Mouse (Mus musculus) limb, embryonic 12.5 days (tissue): ENCODE measurements around the gene D8Ertd738e. TPM values are rescaled to one million over a fixed set of nuclear protein-coding genes. Genes with fewer than 3 reads are reported as not detected.

Experiments
- ATAC-seq: fragments of 200-750 bp; cut with Nextera tagmentation; 2 replicates; pipeline ENCODE4 v1.8.0; 2017; ENCODE audit warnings: low read depth, moderate TSS enrichment; ENCODE audit not compliant: insufficient number of reproducible peaks, insufficient read depth, low FRiP score, low TSS enrichment
- H3K27ac ChIP-seq: fragments of 300-500 bp; sonication (generic); 2 replicates; pipeline ENCODE4 v1.5.1; 2016; ENCODE audit warnings: mild to moderate bottlenecking, moderate library complexity
- H3K27me3 ChIP-seq: fragments of 300-500 bp; sonication (generic); 2 replicates; pipeline ENCODE4 v1.6.1; 2016; ENCODE audit warnings: mild to moderate bottlenecking, moderate library complexity
- H3K36me3 ChIP-seq: fragments of 300-500 bp; sonication (generic); 2 replicates; pipeline ENCODE4 v1.6.1; 2016; ENCODE audit warnings: mild to moderate bottlenecking, moderate library complexity
- H3K4me1 ChIP-seq: fragments of 300-500 bp; sonication (generic); replicated peaks from 2 replicates; pipeline ENCODE4 v1.6.1; 2016
- H3K4me2 ChIP-seq: fragments of 300-500 bp; sonication (generic); 2 replicates; pipeline ENCODE4 v1.6.1; 2016; ENCODE audit warnings: mild to moderate bottlenecking, moderate library complexity
- H3K4me3 ChIP-seq: fragments of 300-500 bp; sonication (generic); replicated peaks from 2 replicates; pipeline ENCODE4 v1.5.1; 2016; ENCODE audit warnings: mild to moderate bottlenecking
- H3K9ac ChIP-seq: fragments of 300-500 bp; sonication (generic); replicated peaks from 2 replicates; pipeline ENCODE4 v1.6.1; 2016; ENCODE audit warnings: mild to moderate bottlenecking, moderate library complexity
- H3K9me3 ChIP-seq: fragments of 300-500 bp; sonication (generic); 2 replicates; pipeline ENCODE4 v1.6.1; 2016; ENCODE audit warnings: mild to moderate bottlenecking, moderate library complexity
- WGBS: fragments of 180-500 bp; shearing (Covaris S2); methylation state at CpG from one replicate; pipeline ENCODE4 v1.1.7; 2016; 5-methylcytosine and 5-hydroxymethylcytosine counted together
- polyA plus RNA-seq: library from polyadenylated mRNA; unstranded; fragments of >200 nt; fragmentation: Nextera tagmentation; extraction: Ambion mirVana; gene quantifications from 2 replicates; pipeline ENCODE4 v1.2.1, GENCODE M21; 2016

Gene D8Ertd738e
- polyA plus RNA-seq, 1 experiment from 2014 or later, result 338 TPM

DNA sequence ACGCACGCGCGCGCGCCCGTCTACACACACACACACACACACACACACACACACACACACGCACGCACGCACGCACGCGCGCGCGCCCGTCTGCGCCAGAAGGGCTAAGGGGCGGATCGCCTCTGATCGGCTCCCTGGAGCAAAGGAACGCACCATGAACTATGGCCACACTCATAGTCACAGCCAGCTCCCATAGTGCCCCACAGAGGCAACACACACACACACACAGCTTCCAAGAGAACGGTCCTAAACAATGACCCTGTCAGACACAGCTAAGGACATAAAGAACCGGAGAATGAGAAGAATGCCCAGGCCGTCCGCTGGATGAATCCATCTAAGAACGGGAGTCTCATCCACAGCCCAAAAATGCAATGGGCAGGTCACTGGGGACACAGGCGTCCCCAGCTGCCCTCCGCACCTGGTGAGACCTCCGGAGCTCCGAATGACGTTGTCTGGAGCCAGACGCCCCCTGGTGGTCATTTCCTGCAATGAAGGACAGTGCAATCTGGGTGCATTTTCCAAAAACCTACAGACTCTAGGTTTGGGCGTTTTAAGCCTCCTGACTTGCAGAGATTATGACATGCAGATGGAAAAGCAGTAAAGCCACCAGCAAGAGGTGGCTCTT, 39.2 kb downstream of the D8Ertd738e start:
- no peaks in the 10 kb centered on the region for H3K9me3 ChIP-seq
- peaks cover 89% of the 10 kb centered on the region for H3K36me3 ChIP-seq
- ATAC-seq, result peak; percentile 54
- WGBS, result 60% methylated on average over 28 of the region's 34 CpGs
- no peak overlapping the region for H3K4me2 ChIP-seq
- H3K4me3 ChIP-seq, result no peak overlapping the region
- 0 out of 2 replicates have a peak overlapping the region, but pooled peaks have one; percentile 9 for H3K27ac ChIP-seq
- no peak overlapping the region for H3K9ac ChIP-seq
- H3K27me3 ChIP-seq, result no peaks in the 10 kb centered on the region
- peaks cover 18% of the 10 kb centered on the region for H3K4me1 ChIP-seq

DNA sequence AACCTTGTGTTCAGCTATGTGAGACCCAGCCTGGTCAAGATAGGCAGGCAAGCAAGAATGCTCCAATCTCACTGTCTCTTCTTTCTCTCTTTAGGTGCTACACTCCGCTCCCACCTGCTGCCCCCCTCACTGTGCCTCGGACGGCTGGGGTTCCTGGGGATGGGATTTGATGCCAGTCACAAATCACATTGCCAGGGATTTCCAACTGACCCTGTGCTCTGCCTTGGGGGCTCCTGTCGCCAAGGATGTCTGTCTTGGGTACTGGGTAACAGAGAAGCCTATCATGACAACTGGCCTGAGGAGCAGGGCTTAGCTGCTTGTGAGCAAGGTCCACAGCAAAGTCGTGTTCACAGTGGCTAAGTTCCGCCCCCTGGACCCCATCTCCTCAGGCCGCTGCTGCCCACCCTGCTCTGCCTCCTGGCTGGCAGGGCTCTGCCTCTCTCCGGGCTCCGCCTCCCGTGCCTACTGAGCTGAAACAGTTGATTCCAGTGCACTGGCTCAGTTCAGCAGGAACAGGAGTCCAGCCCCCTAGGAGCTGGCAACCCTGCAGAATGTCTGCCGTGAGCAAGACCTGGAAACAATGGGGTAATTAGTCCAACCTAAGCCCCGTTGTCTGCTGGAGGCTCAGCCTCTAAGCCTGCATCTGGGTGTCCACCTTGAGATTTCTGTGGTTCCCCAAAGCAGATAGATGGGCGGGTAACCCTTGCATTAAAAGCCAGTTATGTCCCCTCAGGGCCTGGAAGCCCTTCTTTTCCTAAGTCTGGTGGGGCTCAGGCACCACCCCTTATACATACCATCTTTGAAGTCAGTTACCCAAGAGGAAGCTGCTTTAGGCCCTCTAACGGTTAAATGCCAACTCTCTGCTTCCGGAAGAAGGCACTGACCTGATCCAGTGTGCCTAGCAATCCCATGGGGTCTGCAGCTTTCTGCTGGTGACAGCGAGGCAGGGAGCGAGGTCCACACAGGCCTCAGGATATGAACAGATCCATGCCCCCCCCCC, 40.8 kb downstream of the D8Ertd738e start:
- ATAC-seq, result no peak
- Histone ChIP-seq H3K27ac (peak overlapping the region; percentile 75; the same call in 1 of the 2 replicates), H3K4me3 (no peak overlapping the region), H3K4me2 (no peak overlapping the region), H3K27me3 (no peaks in the 10 kb centered on the region), H3K9ac (no peak overlapping the region; the same call in 1 of the 2 replicates), H3K9me3 (no peaks in the 10 kb centered on the region), H3K4me1 (peaks cover 24% of the 10 kb centered on the region), H3K36me3 (peaks cover 80% of the 10 kb centered on the region)
- WGBS, result 63% methylated on average over 17 of the region's 17 CpGs

GRCm38 (mm10) chr8:84207811-84208210, 41.7 kb downstream of the D8Ertd738e start:
- H3K4me3 ChIP-seq, result no peak overlapping the region
- peaks cover 72% of the 10 kb centered on the region for H3K36me3 ChIP-seq
- H3K9me3 ChIP-seq, result no peaks in the 10 kb centered on the region
- H3K4me1 ChIP-seq, result peaks cover 31% of the 10 kb centered on the region
- peak overlapping the region; percentile 75 for H3K27ac ChIP-seq
- no peaks in the 10 kb centered on the region for H3K27me3 ChIP-seq
- no peak for ATAC-seq
- 66% methylated on average over 7 of the region's 7 CpGs for WGBS
- H3K4me2 ChIP-seq, result no peak overlapping the region
- H3K9ac ChIP-seq, result no peak overlapping the region; the same call in 1 of the 2 replicates

DNA sequence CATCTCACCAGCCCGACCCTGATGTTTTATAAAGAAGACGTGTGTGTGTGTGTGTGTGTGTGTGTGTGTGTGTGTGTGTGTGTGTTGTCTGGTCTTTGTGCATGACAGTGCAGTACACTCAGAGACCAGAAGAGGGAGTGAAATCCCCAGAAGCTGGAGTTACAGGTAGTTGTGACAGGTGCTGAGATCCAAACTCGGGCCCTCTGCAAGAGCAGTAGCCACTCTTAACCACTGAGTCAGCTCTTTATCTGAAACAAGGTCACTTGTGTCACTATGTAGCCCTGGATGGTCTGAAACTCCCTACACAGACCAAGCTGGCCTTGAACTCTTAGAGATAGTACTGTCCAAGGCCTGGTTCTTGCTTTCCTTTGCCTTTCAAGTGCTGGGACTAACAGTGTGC, 42.9 kb downstream of the D8Ertd738e start:
- Histone ChIP-seq H3K9me3 (no peaks in the 10 kb centered on the region), H3K4me2 (no peak overlapping the region), H3K36me3 (peaks cover 60% of the 10 kb centered on the region), H3K4me3 (no peak overlapping the region), H3K27me3 (no peaks in the 10 kb centered on the region), H3K27ac (no peak overlapping the region), H3K9ac (no peak overlapping the region), H3K4me1 (peaks cover 42% of the 10 kb centered on the region)
- no peak for ATAC-seq
- WGBS, result 96% methylated on average over 3 of the region's 3 CpGs

DNA sequence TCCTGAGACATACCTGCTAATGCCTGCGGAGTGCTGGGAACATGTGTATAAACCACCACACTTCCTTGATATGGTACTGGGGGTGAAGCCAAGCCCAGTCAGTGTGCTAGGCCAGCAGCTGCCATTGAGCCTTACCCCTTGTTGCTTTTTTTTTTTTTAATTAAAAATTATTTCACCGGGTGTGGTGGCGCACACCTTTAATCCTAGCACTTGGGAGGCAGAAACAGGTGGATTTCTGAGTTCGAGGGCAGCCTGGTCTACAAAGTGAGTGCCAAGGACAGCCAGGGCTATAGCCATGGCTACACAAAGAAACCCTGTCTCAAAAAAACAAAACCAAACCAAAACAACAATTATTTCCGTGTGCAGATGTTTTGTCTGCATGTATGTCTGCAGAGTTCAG, 44.4 kb downstream of the D8Ertd738e start:
- Histone ChIP-seq H3K9ac (no peak overlapping the region), H3K9me3 (no peaks in the 10 kb centered on the region), H3K4me3 (no peak overlapping the region), H3K27me3 (no peaks in the 10 kb centered on the region), H3K27ac (no peak overlapping the region), H3K4me2 (no peak overlapping the region), H3K36me3 (peaks cover 45% of the 10 kb centered on the region), H3K4me1 (peaks cover 55% of the 10 kb centered on the region)
- 92% methylated on average over 5 of the region's 5 CpGs for WGBS
- no peak for ATAC-seq

- peaks cover 62% of the 10 kb centered on the region for H3K4me1 ChIP-seq
- peak; percentile 11; the same call in 1 of the 2 replicates for ATAC-seq
Measured at GRCm38 (mm10) chr8:84203975-84204772, 45.3 kb downstream of the D8Ertd738e start.

DNA sequence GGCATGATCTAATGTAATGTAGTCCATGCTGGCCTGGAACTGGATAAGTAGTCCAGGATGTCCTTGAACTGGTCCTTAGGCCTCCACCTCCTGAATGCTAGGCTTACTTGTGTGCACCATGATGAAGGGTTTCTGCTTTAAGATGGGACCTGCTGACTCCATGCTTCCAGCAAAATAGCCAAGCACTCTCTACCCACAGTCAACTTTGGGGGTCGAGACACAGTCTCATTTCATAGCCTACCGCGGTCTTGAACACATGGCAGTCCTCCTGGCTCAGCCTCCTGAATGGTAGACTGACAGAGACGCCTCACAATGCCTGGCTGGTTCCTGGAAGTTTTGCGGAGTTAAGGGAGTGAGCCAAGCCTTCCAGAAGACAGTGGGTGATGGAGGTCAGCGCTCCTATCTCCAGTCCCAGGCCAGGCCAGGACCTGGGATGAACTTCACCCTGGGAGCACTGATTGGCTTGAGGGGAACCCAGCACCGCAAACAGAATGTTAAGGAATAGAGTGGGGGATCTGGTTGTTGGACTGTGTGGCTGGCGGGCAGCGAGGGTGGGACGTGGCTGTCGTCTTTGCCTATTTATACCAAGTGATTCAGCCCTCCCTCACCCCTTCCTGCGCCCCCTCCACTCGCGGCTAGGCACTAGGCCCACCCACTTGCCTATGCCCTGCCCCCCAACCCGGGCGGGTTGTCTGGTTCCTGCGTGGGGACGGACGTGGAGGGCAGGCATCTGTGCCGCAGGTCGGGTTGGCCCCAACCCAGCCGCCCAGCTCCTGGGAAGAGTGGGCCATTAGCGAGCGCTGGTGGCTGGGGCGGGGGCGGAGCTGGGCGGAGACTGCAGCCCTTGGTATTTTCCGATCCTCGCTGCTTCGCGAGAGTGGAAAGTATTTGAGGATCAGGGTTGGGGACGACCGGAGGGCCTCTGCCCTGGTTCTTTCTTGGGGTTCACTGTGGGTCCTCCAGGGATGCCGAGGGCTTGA, 46.3 kb downstream of the D8Ertd738e start:
- Histone ChIP-seq H3K4me1 (peaks cover 63% of the 10 kb centered on the region), H3K27ac (peak overlapping the region; percentile 99)
- 9% methylated on average over 34 of the region's 34 CpGs for WGBS

More at GRCm38 (mm10) chr8:84203975-84204772, 45.3 kb downstream of the D8Ertd738e start:
- H3K4me2 ChIP-seq, result peak overlapping the region; percentile 97
- 49% methylated on average over 13 of the region's 13 CpGs for WGBS
- H3K9me3 ChIP-seq, result no peaks in the 10 kb centered on the region
- H3K27me3 ChIP-seq, result no peaks in the 10 kb centered on the region
- peak overlapping the region; percentile 67 for H3K9ac ChIP-seq
- peak overlapping the region; percentile 99 for H3K27ac ChIP-seq
- H3K4me3 ChIP-seq, result peak overlapping the region; percentile 63
- H3K36me3 ChIP-seq, result peaks cover 36% of the 10 kb centered on the region

GRCm38 (mm10) chr8:84202466-84202865, 47.1 kb downstream of the D8Ertd738e start:
- Histone ChIP-seq H3K27me3 (no peaks in the 10 kb centered on the region), H3K4me2 (peak overlapping the region; percentile 97), H3K36me3 (peaks cover 26% of the 10 kb centered on the region), H3K4me3 (peak overlapping the region; percentile 63), H3K4me1 (peaks cover 62% of the 10 kb centered on the region), H3K9ac (peak overlapping the region; percentile 23), H3K9me3 (no peaks in the 10 kb centered on the region), H3K27ac (peak overlapping the region; percentile 99)
- ATAC-seq, result no peak
- WGBS, result 88% methylated on average over 9 of the region's 9 CpGs

More for the DNA sequence above, 46.3 kb downstream of the D8Ertd738e start:
- Histone ChIP-seq H3K4me3 (peak overlapping the region; percentile 63), H3K36me3 (peaks cover 27% of the 10 kb centered on the region), H3K9me3 (no peaks in the 10 kb centered on the region), H3K9ac (peak overlapping the region; percentile 67), H3K4me2 (peak overlapping the region; percentile 97), H3K27me3 (no peaks in the 10 kb centered on the region)
- peak; percentile 41 for ATAC-seq

- ATAC-seq, result no peak
- Histone ChIP-seq H3K27me3 (no peaks in the 10 kb centered on the region), H3K9ac (peak overlapping the region; percentile 81), H3K4me3 (peak overlapping the region; percentile 63), H3K4me1 (peaks cover 61% of the 10 kb centered on the region), H3K4me2 (peak overlapping the region; percentile 97), H3K9me3 (no peaks in the 10 kb centered on the region), H3K27ac (peak overlapping the region; percentile 99), H3K36me3 (peaks cover 20% of the 10 kb centered on the region)
- WGBS, result 52% methylated on average over 15 of the region's 15 CpGs
Measured at GRCm38 (mm10) chr8:84201545-84202245, 47.8 kb downstream of the D8Ertd738e start.
